9 mouse cellular contexts compared by ENCODE assay signal in the genomic region with DNA sequence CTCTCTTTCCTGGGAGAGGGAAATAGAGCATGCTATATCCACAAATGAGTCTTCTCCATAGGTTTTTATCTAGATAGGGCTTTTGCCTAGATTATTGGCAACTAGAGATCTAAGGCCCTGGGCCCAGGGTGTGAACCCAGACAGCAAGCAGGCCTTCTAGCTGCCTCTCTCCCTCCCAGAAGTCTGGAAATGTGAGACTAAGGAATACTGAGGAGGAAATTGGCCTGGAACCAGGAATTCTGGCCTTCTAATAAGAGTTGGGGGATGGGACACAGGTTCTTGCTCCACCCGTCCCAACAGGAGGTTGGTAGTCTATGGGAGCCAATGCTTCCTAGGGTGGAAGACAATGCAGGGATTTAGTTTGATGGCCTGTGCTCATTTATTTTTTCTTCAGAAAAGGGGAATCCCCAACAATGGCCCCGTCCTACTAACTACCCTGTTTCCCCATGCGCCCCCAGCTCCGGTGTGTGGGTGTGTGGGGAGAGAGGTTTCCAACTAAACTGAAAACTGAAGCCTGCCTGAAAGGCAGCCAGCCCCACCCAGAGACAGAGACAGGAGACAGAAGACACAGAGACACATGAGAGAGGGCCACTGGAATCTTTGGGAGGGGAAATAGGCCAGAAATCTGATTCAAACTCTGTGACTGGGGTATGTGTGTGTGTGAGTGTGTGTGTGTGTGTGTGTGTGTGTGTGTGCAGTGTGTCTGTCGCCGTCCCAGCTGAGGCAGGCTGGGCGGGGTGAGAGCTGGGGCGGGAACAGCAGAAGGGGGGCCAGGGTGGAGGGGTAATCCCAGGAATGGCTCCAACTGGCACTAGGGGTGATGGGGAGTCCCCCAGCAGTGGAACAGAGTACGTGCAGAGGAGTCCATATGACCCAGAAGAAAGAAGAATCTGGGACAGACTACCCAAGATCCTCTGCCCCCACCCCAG. TPM values are rescaled to one million over a fixed set of nuclear protein-coding genes. Genes with fewer than 3 reads are reported as not detected.
A peak's percentile ranks its signal among the peaks of the same experiment; 100 is the strongest.
DNase-seq lines count a peak whose midpoint lies in the region; ATAC-seq and TF ChIP-seq lines count a peak whose summit lies in the region.
"Had no signal": no experiment of that assay in that cellular context is flagged by ENCODE, and none has a peak within 500 bp of the region (broad histone marks: within the 10 kb centered on the region; RNA-seq: fewer than 3 reads in every experiment).

No protein-coding gene starts in this region.

- no peaks in the 10 kb centered on the region for H3K27me3 ChIP-seq in limb, embryonic 11.5 days (ENCODE audit: control insufficient read depth, insufficient read depth, low read length)
- H3K27me3 ChIP-seq in stomach, postnatal 0 days (ENCODE audit: control insufficient read depth, insufficient read depth, low read length), result peaks cover 4% of the 10 kb centered on the region; the same call in 1 of the 2 replicates

- H3K27ac ChIP-seq in limb, embryonic 11.5 days (replicated peaks; ENCODE audit: low read depth, low read length), result peak overlapping the region; percentile 93
- peak overlapping the region; percentile 49 for H3K27ac ChIP-seq in stomach, postnatal 0 days (replicated peaks)

- DNase-seq in cerebellum, postnatal 14 days, result peak; percentile 50 to 52
- no peak for DNase-seq in cerebellum, postnatal 4 days (ENCODE audit: low spot score in 2 of 2)
- peak; percentile 36 for DNase-seq in retina, postnatal 1 day
- DNase-seq in retina, embryonic 14.5 days (ENCODE audit: low spot score), result no peak
- DNase-seq in limb, embryonic 11.5 days (ENCODE audit: low spot score), result no peak
- DNase-seq in stomach, postnatal 0 days (ENCODE audit: low spot score), result no peak
- DNase-seq in adrenal gland, adult 8-10 months, result no peak
- DNase-seq in cerebellum, postnatal 36 days, result no peak

- H3K9ac ChIP-seq in limb, embryonic 11.5 days (ENCODE audit: low read length), result no peak overlapping the region
- H3K9ac ChIP-seq in stomach, postnatal 0 days (ENCODE audit: low read length), result no peak overlapping the region

- no peaks in the 10 kb centered on the region for H3K36me3 ChIP-seq in limb, embryonic 11.5 days (ENCODE audit: control insufficient read depth, insufficient read depth, low read length)
- no peaks in the 10 kb centered on the region for H3K36me3 ChIP-seq in stomach, postnatal 0 days (ENCODE audit: control insufficient read depth, insufficient read depth, low read length)

- no peak overlapping the region; the same call in 1 of the 2 replicates for H3K4me3 ChIP-seq in limb, embryonic 11.5 days (ENCODE audit: low read depth, low read length)
- H3K4me3 ChIP-seq in stomach, postnatal 0 days (ENCODE audit: low read depth, low read length), result no peak overlapping the region

- no peaks in the 10 kb centered on the region for H3K9me3 ChIP-seq in limb, embryonic 11.5 days (ENCODE audit: control insufficient read depth, low read length)
- H3K9me3 ChIP-seq in stomach, postnatal 0 days (ENCODE audit: control insufficient read depth, low read length), result no peaks in the 10 kb centered on the region

- ATAC-seq in limb, embryonic 11.5 days (ENCODE audit: insufficient number of reproducible peaks, low FRiP score, low TSS enrichment, low read depth), result no peak
- ATAC-seq in stomach, postnatal 0 days (ENCODE audit: low FRiP score, low TSS enrichment), result no peak; the same call in 1 of the 2 replicates

- no peak for TF ChIP-seq EP300 in stomach, postnatal 0 days (optimal IDR thresholded peaks at IDR 0.05)

- no peak for TF ChIP-seq CTCF in stomach, postnatal 0 days (IDR thresholded peaks at IDR 0.05; ENCODE audit: low read depth)

- peaks cover 53% of the 10 kb centered on the region for H3K4me1 ChIP-seq in limb, embryonic 11.5 days (ENCODE audit: control insufficient read depth, insufficient read depth, low read length)
- peaks cover 6% of the 10 kb centered on the region for H3K4me1 ChIP-seq in stomach, postnatal 0 days (replicated peaks; ENCODE audit: control insufficient read depth, insufficient read depth)

- 23% methylated on average over 9 of the region's 9 CpGs for WGBS in limb, embryonic 11.5 days
- WGBS in stomach, postnatal 0 days, result 20% methylated on average over 9 of the region's 9 CpGs

- H3K4me2 ChIP-seq in limb, embryonic 11.5 days (ENCODE audit: low read depth, severe bottlenecking), result peak overlapping the region; percentile 95; the same call in 1 of the 2 replicates
- no peak overlapping the region for H3K4me2 ChIP-seq in stomach, postnatal 0 days (replicated peaks; ENCODE audit: low read depth)

RNA-seq across cellular contexts. Expression of a gene that starts 4.6 kb away (rescaled TPM):
- 21.0 and 24.3 TPM in 2 replicates for polyA plus RNA-seq in limb, embryonic 11.5 days (2014; fragmentation: Nextera tagmentation; extraction: Ambion mirVana)
- 1.8 and 2.0 TPM in 2 replicates for polyA plus RNA-seq in stomach, postnatal 0 days (2015; fragmentation: Nextera tagmentation; extraction: Ambion mirVana)
- under 1 TPM; 0.14 to 0.73 (median 0.21) TPM for total RNA-seq in adrenal gland, adult 8-10 months (2022)

RNA-seq across cellular contexts. Expression of a gene that starts 16.6 kb away (rescaled TPM):
- polyA plus RNA-seq in limb, embryonic 11.5 days (2014; fragmentation: Nextera tagmentation; extraction: Ambion mirVana), result not detected in 2 replicates
- polyA plus RNA-seq in stomach, postnatal 0 days (2015; fragmentation: Nextera tagmentation; extraction: Ambion mirVana), result 0.05 and 0.18 TPM in 2 replicates
- not detected for total RNA-seq in adrenal gland, adult 8-10 months (2022)
- polyA plus RNA-seq: C2C12 had no signal

RNA-seq across cellular contexts. Expression of a gene that starts 30.4 kb away (rescaled TPM):
- 2.8 and 3.1 TPM in 2 replicates for polyA plus RNA-seq in limb, embryonic 11.5 days (2014; fragmentation: Nextera tagmentation; extraction: Ambion mirVana)
- 53.4 and 60.1 TPM in 2 replicates for polyA plus RNA-seq in stomach, postnatal 0 days (2015; fragmentation: Nextera tagmentation; extraction: Ambion mirVana)
- 10 to 100 TPM; 45.0 to 65.6 (median 56.0) TPM for total RNA-seq in adrenal gland, adult 8-10 months (2022)

RNA-seq across cellular contexts. Expression of a gene that starts 52.1 kb away (rescaled TPM):
- polyA plus RNA-seq in limb, embryonic 11.5 days (2014; fragmentation: Nextera tagmentation; extraction: Ambion mirVana), result 4.2 and 4.9 TPM in 2 replicates
- polyA plus RNA-seq in stomach, postnatal 0 days (2015; fragmentation: Nextera tagmentation; extraction: Ambion mirVana), result 1.4 and 1.9 TPM in 2 replicates
- total RNA-seq in adrenal gland, adult 8-10 months (2022), result 10 to 100 TPM; 10.3 to 17.9 (median 13.4) TPM
- polyA plus RNA-seq: C2C12 had no signal

Comparison
In these comparisons a context has a peak if more than half of its experiments do, and no peak if none do; other contexts are left out.
1. DNase-seq: peak in cerebellum, postnatal 14 days (2 of 2) and retina, postnatal 1 day (single experiment); none in cerebellum, postnatal 4 days (0 of 2), retina, embryonic 14.5 days (single experiment), limb, embryonic 11.5 days (single experiment), stomach, postnatal 0 days (single experiment), adrenal gland, adult 8-10 months (single experiment) and cerebellum, postnatal 36 days (0 of 2).
2. RNA of a gene that starts 30.4 kb away (polyA plus RNA-seq): 53.4 to 60.1 TPM in stomach, postnatal 0 days; 2.8 to 3.1 TPM in limb, embryonic 11.5 days; every median in the first group is over 10 times any median in the second.